Mouse (Mus musculus) inflammation-experienced regulatory T-cells, adult 6 months (primary cell): ENCODE results near the gene Rufy4. TPM values are rescaled to one million over a fixed set of nuclear protein-coding genes. Genes with fewer than 3 reads are reported as not detected.
"Not testable (repeated sequence)": the region's sequence is repeated elsewhere in the genome, so short reads cannot be mapped to it uniquely, and the experiment has no call there.

Source experiments
- ATAC-seq: one replicate; pipeline ENCODE4 v1.8.0; 2017
- polyA plus RNA-seq, 3 experiments: library from polyadenylated mRNA; unstranded; fragments of 100-300 nt; shearing (Covaris generic); gene quantifications; one replicate each; pipeline ENCODE4 v1.2.1; 2017

The Rufy4 gene
- polyA plus RNA-seq, 3 experiments from 2014 or later = not detected

- no peak for ATAC-seq
These were observed 28.3 kb downstream of the Rufy4 start, which contains the start of gene Cxcr2 for GRCm38 (mm10) chr1:74153461-74154184. Cxcr2 (plus strand) TSS chr1:74153989.

- no peak for ATAC-seq
These were observed 30.2 kb downstream of the Rufy4 start for GRCm38 (mm10) chr1:74155435-74156012.

GRCm38 (mm10) chr1:74156381-74156910 lies 31.1 kb downstream of the Rufy4 start:
- no peak for ATAC-seq

GRCm38 (mm10) chr1:74159613-74160012 lies 34.3 kb downstream of the Rufy4 start:
- ATAC-seq = not testable (repeated sequence)

DNA sequence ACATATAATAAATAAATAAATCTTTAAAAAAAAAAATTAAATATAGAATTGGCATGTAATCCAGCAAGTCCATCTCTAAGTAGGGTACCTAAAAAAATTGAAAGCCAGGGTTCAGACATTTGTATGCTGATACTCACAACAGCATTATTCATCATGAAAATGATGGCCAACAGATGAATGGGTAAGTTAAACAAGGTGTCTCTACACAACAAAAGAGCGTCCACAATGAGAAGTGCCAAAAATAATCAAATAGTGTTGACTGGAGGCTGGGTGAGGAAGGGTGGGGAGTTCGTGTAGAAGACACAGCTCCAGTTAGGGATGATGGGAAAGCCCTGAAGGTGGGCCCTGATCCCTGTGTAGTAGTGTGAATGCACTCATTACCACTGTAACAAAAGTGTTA lies 34.7 kb downstream of the Rufy4 start:
- ATAC-seq = no peak

DNA sequence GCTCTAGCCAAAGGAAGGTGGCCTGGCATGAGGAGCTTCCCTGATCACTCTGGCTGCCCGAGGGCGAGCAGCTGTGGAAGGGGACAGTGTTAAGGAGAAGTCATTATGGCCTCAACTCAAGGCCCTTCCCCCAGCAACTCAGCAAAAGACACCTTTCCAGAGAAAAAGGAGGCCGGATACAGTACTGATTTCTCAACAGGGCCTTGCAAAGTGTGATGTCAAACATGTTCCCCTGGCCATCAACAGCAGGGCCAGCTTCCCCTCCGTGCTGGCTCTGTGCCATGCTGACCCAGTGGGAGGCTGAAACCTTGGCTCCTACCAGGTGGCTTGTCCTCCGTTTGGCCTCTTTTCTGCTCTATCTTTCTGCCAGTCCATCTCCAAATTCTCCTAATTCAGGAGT lies 41.8 kb downstream of the Rufy4 start:
- ATAC-seq = no peak

DNA sequence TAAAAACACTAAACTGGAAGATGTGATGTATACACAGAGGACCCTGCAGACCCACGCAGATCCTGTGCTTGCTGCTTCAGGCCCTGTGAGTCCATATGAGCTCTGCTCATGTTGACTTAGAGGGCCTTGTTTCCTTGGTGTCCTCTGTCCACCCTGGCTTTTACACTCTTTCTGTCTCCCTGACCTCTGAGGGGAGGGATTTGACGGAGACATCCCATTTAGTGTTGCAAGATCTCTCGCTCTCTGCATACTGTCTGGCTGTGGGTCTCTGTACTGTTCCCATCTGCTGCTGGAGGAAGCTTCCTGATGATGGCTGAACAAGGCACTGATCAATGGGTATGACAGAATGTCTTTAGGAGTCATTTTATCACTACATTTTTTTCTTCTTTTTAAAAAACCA lies 44.4 kb downstream of the Rufy4 start:
- ATAC-seq = no peak

- ATAC-seq = no peak
These were observed 47.4 kb downstream of the Rufy4 start for GRCm38 (mm10) chr1:74172722-74173121.

GRCm38 (mm10) chr1:74175731-74176130 lies 50.4 kb downstream of the Rufy4 start:
- no peak for ATAC-seq

DNA sequence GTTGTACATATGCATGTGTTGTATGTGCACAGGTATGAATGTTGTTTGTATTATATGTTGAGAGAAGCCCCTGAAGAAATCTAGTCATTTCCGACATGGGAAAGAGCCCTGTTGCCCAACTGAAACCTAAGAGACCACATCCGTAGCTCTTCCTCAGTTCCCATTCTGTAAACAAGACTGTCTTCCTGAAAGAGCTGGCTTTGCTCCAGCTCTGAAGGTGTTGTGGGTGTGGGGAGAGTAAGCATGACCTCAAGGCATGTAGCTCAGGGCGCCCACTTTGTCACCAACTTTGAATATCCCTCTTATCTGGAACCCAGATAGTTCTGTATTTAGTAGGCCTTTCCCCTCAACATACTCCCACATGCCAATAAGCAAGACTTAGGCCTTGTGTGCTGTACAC lies 53.3 kb downstream of the Rufy4 start:
- no peak for ATAC-seq

- ATAC-seq = no peak
These were observed 54.5 kb downstream of the Rufy4 start for GRCm38 (mm10) chr1:74179624-74180408.

- ATAC-seq = no peak
These were observed 56.1 kb downstream of the Rufy4 start for GRCm38 (mm10) chr1:74181462-74181861.

DNA sequence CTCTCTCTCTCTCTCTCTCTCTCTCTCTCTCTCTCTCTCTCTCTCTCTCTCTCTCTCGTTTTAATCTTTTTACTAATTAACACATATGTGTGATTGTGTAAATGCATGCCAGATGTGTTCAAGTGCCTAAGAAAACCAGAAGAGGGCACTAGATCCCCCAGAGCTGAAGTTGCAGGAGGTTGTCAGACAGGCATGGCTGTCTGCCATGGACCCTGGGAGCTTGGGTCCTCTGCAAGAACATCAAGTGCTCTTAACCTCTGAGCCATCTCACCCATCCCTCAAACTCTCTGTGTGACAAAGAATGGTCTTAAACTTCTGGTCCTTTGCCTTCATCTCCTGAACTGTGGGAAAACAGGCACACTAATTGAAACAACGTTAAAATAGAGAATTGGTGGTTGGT lies 57.7 kb downstream of the Rufy4 start:
- ATAC-seq = no peak

DNA sequence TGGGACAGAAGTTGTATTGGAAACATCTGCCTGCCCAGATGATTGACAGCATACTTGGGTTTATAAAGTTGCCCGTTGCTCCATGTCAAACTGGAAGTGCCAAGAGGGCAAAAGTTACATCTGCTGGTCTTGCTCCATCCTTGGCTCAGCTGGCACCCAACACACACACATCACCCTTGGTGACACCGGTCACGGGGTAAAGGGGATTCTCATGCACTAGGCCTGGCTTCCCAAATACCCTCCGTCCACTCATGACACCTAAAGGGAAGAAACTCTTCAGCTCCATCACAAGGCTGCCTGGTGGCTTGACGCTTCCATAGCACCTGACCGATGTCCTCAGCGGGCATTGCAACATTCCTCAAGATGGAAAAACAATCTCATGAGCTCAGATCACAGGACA lies 65.1 kb downstream of the Rufy4 start:
- ATAC-seq = no peak

DNA sequence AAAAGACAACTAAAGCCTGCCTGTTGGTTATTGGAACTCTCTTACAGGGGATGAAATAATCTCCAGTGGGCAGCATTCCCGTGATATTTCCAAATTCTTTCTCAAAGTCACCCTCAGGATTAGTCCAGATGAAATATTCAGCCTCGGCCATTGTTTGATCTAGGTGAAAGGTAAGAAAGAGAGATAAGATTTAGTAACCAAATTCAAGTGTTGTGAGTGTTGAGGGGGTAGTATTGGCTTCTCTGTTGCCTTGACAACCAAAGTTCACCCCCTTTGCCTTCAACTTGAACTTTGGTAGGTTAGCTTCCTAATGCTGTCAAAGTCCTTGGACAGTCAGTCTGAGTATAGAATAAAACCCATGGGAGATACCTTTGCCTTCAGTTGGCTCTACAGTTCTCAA lies 67.4 kb downstream of the Rufy4 start:
- no peak for ATAC-seq

- no peak for ATAC-seq
These were observed 69.1 kb downstream of the Rufy4 start, which contains the start of gene Cxcr1 for GRCm38 (mm10) chr1:74194445-74194844. Cxcr1 (minus strand) TSS chr1:74194631.

- ATAC-seq = no peak
These were observed 70.6 kb downstream of the Rufy4 start for GRCm38 (mm10) chr1:74195961-74196360.

DNA sequence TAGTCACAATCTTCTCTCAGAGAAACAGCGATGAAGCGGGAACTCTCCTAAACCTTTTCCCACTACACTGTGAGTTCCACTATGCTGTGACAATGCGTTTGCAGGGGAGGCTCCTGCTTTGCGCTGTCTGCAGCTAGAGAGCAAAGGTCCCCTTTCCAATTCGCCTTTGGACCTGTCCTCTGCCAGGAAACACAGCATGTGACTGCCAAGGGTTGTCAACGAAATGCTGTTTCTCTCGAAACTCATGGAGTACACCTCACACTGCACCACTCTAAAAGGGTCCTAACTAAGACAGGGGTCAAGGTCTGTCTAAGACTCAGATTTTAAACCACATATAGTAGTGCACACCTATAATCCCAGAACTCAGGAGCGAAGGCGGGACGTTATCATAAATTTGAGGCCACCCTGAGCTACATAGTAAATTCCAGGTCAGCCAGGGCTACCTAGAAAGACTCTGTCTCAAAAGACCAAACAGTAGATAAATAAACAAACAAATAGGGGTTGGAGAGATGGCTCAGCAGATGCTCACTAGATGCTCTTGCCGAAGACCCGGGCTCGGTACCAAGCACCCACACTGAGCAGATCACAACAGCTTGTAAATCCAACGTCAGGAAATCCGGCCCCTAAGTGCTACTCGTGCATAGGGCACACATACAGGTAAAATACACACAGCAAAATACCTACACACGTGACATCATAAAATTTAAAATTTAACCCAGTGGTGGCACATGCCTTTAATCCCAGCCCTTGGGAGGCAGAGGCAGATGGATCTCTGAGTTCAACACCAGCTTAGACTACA lies 71.5 kb downstream of the Rufy4 start:
- no peak for ATAC-seq
